Mouse (Mus musculus) monocyte, adult 5-6 weeks (primary cell): ENCODE results near the gene Ift140. TPM values are rescaled to one million over a fixed set of nuclear protein-coding genes. Genes with fewer than 3 reads are reported as not detected.
"Not testable (repeated sequence)": the region's sequence is repeated elsewhere in the genome, so short reads cannot be mapped to it uniquely, and the experiment has no call there.

Experiments used
- ATAC-seq: fragments of 153-309, 156-312 bp; replicated peaks from 2 replicates; pipeline ENCODE4 v1.8.0; 2017; ENCODE audit warnings: mild to moderate bottlenecking; ENCODE audit not compliant: low TSS enrichment, insufficient number of reproducible peaks, severe bottlenecking, poor library complexity, low FRiP score
- total RNA-seq: library from RNA; stranded (forward); fragments of 200-1000, 200-491, 200-594 nt; gene quantifications from 3 replicates; pipeline ENCODE4 v1.2.3, GENCODE M21; 2017

Ift140 gene
- total RNA-seq, 1 experiment from 2014 or later, result 11.7 TPM

DNA sequence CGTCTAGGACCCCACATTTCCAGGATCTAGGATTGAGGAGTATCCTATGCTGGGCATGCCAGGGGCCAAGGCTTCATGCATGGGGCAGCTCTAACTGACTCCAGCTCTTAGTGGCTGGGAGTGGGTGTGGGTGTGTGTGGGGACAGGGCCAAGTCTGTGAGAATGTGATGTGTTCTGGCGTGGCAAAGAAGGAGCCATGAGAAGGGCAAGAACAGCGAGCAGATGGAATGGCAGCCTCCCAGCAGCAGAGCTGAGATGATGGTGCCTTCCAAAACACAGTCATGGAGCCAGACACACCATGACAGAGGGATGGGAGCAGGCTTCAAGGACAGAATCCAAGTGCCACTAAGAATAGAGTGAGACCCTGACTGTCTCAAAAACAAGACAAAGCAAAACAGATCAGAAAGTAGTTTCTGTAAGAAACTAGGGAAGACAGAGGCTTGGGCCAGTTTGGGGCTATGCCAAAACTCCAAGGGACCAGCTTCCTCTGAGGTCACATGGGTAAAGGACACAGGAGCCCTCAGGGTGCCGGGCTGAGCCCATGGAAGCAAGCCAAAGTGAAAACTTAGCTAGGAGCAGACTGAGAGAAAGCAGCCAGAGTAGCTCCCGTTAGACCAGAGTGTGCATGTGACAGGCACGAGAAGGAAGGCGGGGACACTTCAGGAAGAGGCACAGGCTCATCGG is 96.0 kb downstream of the Ift140 start:
- no peak for ATAC-seq

DNA sequence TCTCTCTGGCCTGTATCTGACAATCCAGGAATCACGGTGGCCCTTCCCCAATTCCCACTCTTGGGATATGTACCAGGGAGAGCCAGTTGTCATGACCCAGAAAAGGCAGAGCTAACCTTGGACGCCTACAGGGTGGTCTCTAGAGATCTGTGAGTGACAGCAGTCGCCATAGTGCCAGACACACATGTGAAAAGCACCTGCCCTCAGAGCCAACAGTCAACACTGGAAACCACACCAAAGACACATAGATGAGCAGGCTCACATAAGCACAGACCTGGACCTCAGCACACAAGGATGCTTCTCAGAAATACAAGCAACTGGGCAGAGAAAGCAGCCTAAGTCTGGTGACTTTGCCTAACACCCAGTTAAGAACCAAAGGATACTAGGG is 96.5 kb downstream of the Ift140 start:
- no peak for ATAC-seq

DNA sequence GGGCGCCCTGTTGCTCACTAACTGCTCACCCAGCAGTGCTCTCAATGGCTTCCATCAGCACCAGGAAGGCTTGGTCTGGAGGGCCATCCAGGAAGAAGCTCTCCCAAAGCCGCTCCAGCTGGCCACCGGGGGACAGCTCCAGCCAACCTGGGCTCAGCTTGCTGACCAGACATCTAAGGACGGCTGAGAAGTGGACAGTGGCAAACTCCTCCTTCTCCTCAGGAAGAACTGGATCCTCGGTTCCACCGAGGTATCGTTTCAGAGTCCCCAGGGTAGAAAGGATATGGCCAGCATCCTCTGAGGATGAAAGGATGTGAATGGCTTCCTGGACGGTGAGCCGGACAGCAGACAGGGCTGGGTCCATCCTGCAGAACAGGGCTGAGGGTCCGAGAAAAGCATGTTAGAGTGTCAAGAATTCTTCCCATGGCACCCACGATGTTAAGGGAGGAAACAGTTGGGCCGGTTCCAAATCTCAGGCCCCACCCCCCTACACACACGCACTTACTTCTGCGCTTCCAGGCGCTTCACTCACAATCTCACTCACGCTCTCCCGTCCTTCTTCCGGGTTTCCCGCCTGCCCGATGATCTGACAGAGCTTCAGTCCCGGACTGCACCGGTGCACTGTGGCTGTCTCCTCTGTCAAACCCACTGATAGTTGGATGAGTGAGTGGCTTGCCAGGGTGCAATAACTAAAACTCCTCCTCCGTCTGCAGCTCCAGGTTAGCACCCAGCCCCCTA is 99.2 kb downstream of the Ift140 start:
- ATAC-seq, result peak; percentile 4; the same call in 1 of the 2 replicates

DNA sequence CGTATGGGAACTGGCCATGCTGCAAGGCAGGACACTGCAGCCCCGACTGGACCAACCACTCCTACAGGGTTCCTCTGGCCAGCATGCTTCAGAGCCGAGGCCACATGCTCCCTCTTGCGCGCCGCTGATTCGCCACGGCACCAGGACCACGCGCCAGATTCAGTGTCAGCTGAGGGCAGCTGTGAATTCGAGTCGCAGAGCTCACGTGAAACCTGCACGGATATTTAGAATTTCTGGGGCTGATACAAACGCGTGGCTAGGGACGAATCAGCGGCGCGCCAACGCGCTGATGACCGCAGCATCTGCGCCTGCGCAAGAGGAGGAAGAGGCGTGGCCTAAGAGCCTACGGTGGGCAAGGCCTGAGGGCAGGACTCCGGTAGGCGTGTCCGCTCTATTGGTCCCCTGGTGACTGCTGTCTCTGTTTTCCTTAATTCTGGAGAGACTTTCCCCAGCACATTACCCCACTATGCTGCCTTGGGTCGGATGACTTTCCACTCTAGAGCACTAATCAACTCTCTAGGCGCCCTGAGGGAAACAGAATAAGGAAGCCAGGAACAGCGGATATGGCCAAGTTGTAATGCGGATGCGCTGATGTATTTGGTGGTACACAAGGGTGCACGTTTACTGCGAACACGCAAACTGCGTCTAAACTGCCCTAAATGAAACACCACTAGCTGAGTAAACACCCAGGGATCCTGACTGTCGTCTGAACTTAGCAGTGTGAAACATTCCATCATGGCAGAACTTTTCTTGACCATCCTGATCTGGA is 100.0 kb downstream of the Ift140 start, which contains the start of gene Telo2:
TSS of gene Telo2 (minus strand) at position 304 of the 769 bp plus-strand sequence.
- peak; percentile 91 for ATAC-seq

DNA sequence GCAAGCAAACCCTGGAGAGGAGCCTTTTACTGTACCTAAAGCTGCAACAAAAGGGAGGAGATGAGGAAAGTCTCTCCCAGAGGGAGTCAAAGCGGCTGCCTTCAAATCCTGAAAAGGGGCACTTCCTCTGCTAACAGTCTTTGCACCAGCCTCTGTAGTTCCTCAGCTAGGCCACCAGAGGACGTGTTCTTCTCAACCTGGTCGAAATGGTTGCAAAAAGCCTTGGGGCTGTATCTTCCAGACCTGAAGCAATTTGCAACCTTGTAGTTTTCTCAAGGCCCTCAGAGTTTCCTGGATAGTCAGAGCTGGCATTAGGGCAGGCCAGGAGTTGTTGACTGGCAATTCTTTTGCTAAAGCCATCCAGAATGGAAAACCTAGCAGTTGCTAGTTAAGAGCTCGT is 101.4 kb downstream of the Ift140 start:
- no peak for ATAC-seq

DNA sequence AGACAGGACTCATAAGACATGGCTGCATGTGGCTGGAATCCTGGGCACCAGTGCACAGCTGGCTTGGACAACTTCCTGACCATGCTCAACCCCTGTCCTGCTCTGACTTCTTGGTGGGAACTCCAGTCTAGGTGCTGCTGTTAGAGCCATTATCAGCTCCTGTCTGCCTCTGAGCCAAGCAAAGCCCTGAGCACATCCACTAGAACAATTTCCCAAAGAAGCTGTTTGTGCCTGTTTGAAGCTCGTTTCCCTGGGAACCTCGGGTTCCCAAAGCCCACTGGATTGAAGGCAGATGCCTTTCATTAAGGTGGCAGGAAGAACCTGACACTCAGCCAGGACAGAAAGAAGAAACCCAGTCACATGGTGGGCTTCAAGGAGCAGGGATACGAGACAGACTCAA is 104.5 kb downstream of the Ift140 start, which contains the start of gene Ptx4:
TSS of gene Ptx4 (plus strand) at position 355 of the 400 bp plus-strand sequence.
- no peak for ATAC-seq

DNA sequence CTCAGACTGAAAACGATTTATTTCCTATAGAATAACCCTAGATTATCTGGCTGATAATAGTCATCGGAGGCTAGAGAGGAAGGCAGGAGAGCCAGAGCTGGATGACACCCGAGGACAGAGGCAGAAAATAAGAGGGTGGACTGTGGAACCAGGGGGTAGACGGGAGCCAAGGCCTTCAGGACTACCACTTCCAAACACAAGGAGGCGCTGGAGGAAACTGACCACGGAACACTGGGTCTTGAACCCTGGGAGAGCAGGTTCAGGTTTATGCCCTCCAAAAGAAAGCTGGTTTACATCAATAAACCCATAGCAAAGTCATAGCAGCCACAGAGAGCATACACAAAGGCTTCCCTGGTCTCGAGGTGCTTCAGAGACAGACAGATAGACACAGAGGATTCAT is 108.1 kb downstream of the Ift140 start:
- ATAC-seq, result 0 out of 2 replicates have a peak, but pooled peaks have one; percentile 50

DNA sequence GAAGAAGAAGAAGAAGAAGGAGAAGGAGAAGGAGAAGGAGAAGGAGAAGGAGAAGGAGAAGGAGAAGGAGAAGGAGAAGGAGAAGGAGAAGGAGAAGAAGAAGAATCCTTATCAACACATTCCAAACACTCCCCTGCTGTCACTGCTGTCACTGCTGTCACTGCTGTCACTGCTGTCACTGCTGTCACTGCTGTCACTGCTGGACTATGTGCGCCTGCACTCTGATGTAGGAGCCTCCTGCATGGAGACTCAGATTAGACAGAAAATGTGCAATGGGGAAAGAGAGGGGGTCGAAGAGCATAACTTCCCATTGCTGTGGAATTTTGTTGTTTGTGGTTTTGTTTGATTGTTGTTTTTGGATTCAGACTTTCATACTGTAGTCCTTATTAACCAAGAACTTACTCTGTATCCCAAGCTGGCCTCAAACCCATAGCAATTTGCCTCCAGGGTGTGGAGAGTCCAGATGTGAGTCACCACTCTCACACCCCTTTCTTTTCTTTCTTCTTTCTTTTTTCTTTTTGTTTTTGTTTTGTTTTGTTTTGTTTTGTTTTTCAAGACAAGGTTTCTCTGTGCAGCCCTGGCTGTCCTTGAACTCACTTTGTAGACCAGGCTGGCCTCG is 109.7 kb downstream of the Ift140 start:
- ATAC-seq, result not testable (repeated sequence)

DNA sequence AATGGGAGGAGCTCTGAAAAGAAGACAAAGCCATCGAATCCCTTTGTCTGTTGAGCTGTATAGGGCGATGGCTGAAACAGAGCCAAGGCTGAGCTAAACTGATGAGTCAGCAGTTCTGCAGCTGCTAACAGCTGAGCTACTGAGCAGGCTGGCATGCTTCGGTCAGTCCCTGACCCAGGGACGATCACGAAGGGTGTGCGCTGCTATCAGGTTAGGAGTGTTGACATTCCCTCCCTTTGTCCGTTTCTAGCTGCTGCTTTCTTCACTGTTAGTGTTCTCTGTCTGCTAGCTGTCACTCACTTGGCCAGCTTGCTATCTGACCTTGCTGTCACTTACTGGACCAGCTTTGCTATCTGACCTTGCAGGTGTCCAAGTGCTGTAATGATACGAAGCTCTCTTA is 111.2 kb downstream of the Ift140 start:
- ATAC-seq, result no peak

DNA sequence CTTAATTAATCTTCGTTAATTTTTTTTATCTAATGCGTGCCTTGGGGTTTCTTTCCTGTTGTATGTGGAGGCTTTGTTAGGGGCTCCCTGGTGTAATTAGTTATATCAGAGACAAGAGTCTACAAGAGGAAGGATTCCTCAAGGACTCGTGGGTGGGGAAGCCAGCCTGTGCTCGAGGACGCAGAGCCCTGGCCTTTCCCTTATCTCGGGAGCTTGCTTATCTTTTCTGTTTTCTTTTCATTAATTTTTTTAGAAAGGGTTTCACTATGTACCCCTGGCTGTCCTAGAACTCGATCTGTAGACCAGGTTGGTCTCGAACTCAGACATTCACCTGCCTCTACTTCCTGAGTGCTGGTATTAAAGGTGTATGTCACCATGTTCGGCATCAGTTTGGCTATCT is 111.8 kb downstream of the Ift140 start:
- ATAC-seq, result no peak

DNA sequence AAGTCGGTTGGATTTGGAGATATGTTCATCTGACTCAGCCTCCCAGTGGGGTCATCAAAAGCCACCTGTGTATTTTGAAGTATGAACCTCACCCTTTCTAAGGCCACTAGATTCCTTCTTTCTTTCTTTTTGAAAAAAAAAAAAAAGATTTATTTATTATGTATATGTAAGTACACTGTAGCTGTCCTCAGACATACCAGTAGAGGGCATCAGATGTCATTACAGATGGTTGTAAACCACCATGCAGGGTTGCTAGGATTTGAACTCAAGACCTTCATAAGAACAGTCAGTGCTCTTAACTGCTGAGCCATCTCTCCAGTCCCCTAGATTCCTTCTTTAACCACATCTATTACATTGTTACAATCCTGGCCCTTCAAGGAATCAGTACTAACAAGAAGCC is 114.2 kb downstream of the Ift140 start:
- no peak for ATAC-seq

DNA sequence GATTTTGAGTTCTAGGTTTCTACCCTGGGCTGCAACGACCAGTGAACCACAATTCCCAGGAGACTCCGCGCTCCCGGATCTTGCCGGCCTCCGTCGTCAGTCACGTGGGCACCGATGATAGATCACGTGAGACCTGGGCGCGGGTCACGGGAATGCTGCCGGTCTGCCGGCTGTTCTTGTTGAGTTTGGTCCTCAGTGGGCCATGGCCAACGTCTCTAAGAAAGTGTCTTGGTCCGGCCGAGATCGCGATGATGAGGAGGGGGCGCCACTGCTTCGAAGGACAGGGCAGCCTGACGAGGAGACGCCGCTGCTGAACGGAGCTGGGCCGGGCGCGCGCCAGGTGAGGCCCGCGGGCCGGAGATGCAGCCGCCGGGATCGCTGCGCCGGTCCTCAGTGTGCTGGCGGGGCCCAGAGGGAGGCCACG is 117.4 kb downstream of the Ift140 start, which contains the start of gene Clcn7:
TSS of gene Clcn7 (plus strand) at position 117 of the 424 bp plus-strand sequence.
- peak; percentile 97 for ATAC-seq

DNA sequence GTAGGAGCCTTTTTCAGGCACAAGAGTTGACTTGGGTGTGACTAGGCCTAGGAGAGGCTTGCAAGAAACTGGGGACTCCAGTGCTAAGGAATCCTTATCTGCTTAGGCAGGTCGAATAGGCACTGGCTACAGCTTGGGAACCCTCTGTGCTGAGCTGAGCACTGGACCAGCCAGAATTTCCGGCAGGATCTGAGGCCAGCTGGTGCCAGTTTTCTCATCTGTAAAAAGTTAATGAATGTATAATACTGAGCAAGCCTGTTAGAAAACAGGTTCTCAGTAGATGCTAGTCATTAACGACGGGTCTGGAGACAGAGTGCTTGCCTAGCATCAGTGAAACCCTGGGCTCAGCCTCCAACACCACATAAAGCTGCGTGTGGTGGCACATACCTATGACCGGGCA is 119.7 kb downstream of the Ift140 start:
- no peak for ATAC-seq

DNA sequence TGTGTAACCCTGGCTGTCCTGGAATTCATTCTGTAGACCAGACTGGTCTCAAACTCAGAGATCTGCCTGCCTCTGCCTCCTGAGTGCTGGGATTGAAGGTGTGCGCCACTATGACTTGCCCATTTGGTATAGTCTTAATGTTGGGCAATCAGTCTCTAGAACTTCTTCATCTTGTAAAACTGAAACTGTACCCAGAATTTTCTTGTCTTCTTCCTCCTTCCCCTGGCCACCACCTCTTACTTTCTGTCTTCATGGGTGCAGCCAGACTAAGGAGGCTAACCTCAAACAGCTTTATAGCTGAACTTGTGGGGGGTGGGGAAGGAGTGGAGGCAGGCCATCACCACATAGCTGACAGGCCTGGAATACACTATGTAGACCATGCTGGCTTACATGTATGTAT is 122.9 kb downstream of the Ift140 start:
- peak; percentile 29 for ATAC-seq

DNA sequence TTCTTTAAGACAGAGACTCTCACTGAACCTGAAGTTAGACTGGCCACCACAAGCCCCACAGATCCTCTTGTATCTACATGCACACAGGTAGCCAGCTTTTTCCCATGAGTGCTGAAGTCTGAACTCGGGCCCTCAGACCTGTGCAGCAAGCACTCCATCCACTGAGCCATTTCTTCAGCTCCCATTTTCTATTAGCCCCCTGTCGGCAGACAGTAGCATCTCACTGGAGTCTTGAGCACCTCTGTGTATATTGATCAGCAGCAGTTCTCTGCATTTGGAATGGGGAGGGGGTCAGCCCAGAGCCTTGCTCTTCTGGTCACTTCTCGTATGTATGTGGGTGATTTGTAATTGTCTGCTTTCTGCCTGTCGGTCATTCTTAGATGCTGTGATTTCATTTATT is 124.1 kb downstream of the Ift140 start:
- ATAC-seq, result no peak
